In the genomic region with DNA sequence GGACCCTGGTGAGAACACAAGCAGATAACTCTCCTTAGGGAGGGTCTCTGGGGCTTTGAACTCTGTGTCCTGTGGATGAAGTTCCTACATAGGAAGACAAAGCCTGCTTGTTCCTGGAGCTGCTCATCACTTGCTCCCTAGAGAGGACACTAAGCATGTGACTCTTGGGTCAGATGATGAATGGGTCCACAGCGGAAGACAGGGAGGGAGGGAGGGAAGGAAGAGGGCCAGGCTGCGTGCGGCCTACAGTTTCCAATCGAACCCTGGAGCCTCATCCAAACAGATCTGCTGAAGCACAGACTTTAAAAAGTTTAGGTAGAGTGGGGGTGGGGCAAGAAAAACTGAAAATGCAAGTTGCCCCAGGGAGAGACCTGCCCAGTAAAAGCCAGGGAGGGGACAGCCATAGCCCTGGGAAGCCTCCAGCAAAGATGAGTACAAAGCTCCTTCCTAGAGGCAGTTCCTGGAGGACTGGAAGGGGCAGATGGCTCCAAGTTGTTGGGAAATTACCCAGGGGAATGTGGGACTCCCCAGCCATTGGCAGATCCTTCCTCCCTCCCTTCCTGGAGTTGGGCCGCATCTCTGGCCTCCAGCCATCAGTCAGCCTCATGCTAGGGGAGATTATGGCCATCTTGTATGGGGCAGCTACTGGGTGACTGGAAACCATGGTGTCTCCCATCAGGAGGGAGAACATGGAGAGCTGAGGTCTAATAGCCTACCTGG, we compare ENCODE assay signal across 8 mouse cellular contexts. TPM values are rescaled to one million over a fixed set of nuclear protein-coding genes. Genes with fewer than 3 reads are reported as not detected.
DNase-seq lines count a peak whose midpoint lies in the region; ATAC-seq and TF ChIP-seq lines count a peak whose summit lies in the region.

No protein-coding gene starts in this region.

- H3K9me3 ChIP-seq in MEL (replicated peaks; ENCODE audit: insufficient read depth, low read length), result no peaks in the 10 kb centered on the region
- H3K9me3 ChIP-seq in liver, embryonic 12.5 days (replicated peaks), result no peaks in the 10 kb centered on the region
- no peaks in the 10 kb centered on the region for H3K9me3 ChIP-seq in forebrain, postnatal 0 days (ENCODE audit: low read length)
- H3K9me3 ChIP-seq in forebrain, embryonic 14.5 days (replicated peaks; ENCODE audit: control insufficient read depth, low read length), result no peaks in the 10 kb centered on the region

- TF ChIP-seq EP300 in MEL (IDR thresholded peaks at IDR 0.05; ENCODE audit: low read depth in 1 of 2, low read length in 2 of 2), result no peak

- H3K9ac ChIP-seq in MEL (ENCODE audit: control insufficient read depth, low read depth, low read length, poor library complexity, severe bottlenecking), result peak overlapping the region; percentile 91
- peak overlapping the region; percentile 86 for H3K9ac ChIP-seq in liver, embryonic 12.5 days
- H3K9ac ChIP-seq in forebrain, postnatal 0 days, result no peak overlapping the region
- no peak overlapping the region for H3K9ac ChIP-seq in forebrain, embryonic 14.5 days (ENCODE audit: low read length)

- H3K79me2 ChIP-seq in MEL (ENCODE audit: control insufficient read depth, insufficient read depth, low read length, poor library complexity), result peaks cover 11% of the 10 kb centered on the region

- no peak overlapping the region for H3K27ac ChIP-seq in MEL (ENCODE audit: control insufficient read depth, low read depth, low read length)
- peak overlapping the region; percentile 69 for H3K27ac ChIP-seq in liver, embryonic 12.5 days
- no peak overlapping the region for H3K27ac ChIP-seq in forebrain, postnatal 0 days (ENCODE audit: low read depth, low read length)
- H3K27ac ChIP-seq in forebrain, embryonic 14.5 days (ENCODE audit: low read depth, low read length), result no peak overlapping the region

- ATAC-seq in liver, embryonic 12.5 days, result no peak
- ATAC-seq in forebrain, postnatal 0 days, result no peak
- no peak for ATAC-seq in forebrain, embryonic 14.5 days

- peaks cover 0 to 18% of the 10 kb centered on the region in 2 experiments; a peak in 2 of 4 replicates for H3K36me3 ChIP-seq in MEL (ENCODE audit: control insufficient read depth in 1 of 2, insufficient read depth in 2 of 2, low read length in 2 of 2)
- H3K36me3 ChIP-seq in liver, embryonic 12.5 days, result peaks cover 46% of the 10 kb centered on the region
- no peaks in the 10 kb centered on the region for H3K36me3 ChIP-seq in forebrain, postnatal 0 days (ENCODE audit: insufficient read depth)
- H3K36me3 ChIP-seq in forebrain, embryonic 14.5 days (ENCODE audit: control insufficient read depth, insufficient read depth, low read length), result no peaks in the 10 kb centered on the region

- intact Hi-C loops in gastrocnemius, postnatal 14 days (cut with DNase I; ENCODE audit: low total_unique reads), result no loop called here
- intact Hi-C loops in left cerebral cortex, postnatal 10 days (cut with DNase I), result no loop called here

- H3K4me3 ChIP-seq in MEL (ENCODE audit: control insufficient read depth in 1 of 2, insufficient read depth in 1 of 2, low read depth in 2 of 2, low read length in 2 of 2), result peak overlapping the region; percentile 84 to 92
- peak overlapping the region; percentile 84 for H3K4me3 ChIP-seq in liver, embryonic 12.5 days
- no peak overlapping the region for H3K4me3 ChIP-seq in forebrain, postnatal 0 days (ENCODE audit: low read depth, low read length)
- no peak overlapping the region for H3K4me3 ChIP-seq in forebrain, embryonic 14.5 days (ENCODE audit: low read depth, low read length)

- no peak for TF ChIP-seq RAD21 in MEL (IDR thresholded peaks at IDR 0.05; ENCODE audit: low read depth, low read length)

- no peaks in the 10 kb centered on the region for H3K27me3 ChIP-seq in MEL (ENCODE audit: control insufficient read depth in 1 of 2, insufficient read depth in 2 of 2, low read length in 2 of 2)
- H3K27me3 ChIP-seq in liver, embryonic 12.5 days (replicated peaks), result no peaks in the 10 kb centered on the region
- no peaks in the 10 kb centered on the region for H3K27me3 ChIP-seq in forebrain, postnatal 0 days (ENCODE audit: insufficient read depth, low read length)
- H3K27me3 ChIP-seq in forebrain, embryonic 14.5 days (replicated peaks; ENCODE audit: control insufficient read depth, insufficient read depth, low read length), result no peaks in the 10 kb centered on the region

- H3K4me2 ChIP-seq in liver, embryonic 12.5 days, result peak overlapping the region; percentile 72
- H3K4me2 ChIP-seq in forebrain, postnatal 0 days (ENCODE audit: low read depth), result no peak overlapping the region
- no peak overlapping the region for H3K4me2 ChIP-seq in forebrain, embryonic 14.5 days (ENCODE audit: low read length)

- DNase-seq in MEL (ENCODE audit: low read depth, low spot score) (no peak), adipocyte (ENCODE audit: low spot score) (peak; percentile 77)
- DNase-seq in gastrocnemius, postnatal 14 days, result peak; percentile 43
- DNase-seq in forebrain, postnatal 0 days, result no peak
- no peak for DNase-seq in urinary bladder, postnatal 10 days (ENCODE audit: low spot score)
- DNase-seq in left cerebral cortex, postnatal 10 days (ENCODE audit: extremely low spot score in 1 of 2, low spot score in 2 of 2), result no peak
- no peak for DNase-seq in forebrain, embryonic 14.5 days (ENCODE audit: low spot score)

- no peak for TF ChIP-seq POLR2A in MEL (IDR thresholded peaks at IDR 0.05; ENCODE audit: control insufficient read depth in 1 of 2, insufficient read depth in 1 of 2, low read depth in 1 of 2, low read length in 2 of 2, poor library complexity in 1 of 2)

- WGBS in liver, embryonic 12.5 days (ENCODE audit: insufficient replicate concordance), result 71% methylated on average over 5 of the region's 5 CpGs
- 89% methylated on average over 5 of the region's 5 CpGs for WGBS in forebrain, postnatal 0 days
- 91% methylated on average over 5 of the region's 5 CpGs for WGBS in forebrain, embryonic 14.5 days

- H3K4me1 ChIP-seq in MEL (ENCODE audit: control insufficient read depth in 1 of 2, insufficient read depth in 2 of 2, low read length in 2 of 2), result peaks cover 11 to 19% of the 10 kb centered on the region in 2 experiments
- peaks cover 45% of the 10 kb centered on the region for H3K4me1 ChIP-seq in liver, embryonic 12.5 days
- no peaks in the 10 kb centered on the region for H3K4me1 ChIP-seq in forebrain, postnatal 0 days (ENCODE audit: insufficient read depth)
- no peaks in the 10 kb centered on the region; the same call in 1 of the 2 replicates for H3K4me1 ChIP-seq in forebrain, embryonic 14.5 days (ENCODE audit: control insufficient read depth, insufficient read depth, low read length)

- no peak for TF ChIP-seq CTCF in MEL (IDR thresholded peaks at IDR 0.05 in 2 of 3, conservative IDR thresholded peaks at IDR 0.05 in 1 of 3; ENCODE audit: control insufficient read depth in 1 of 3, insufficient read depth in 1 of 3, low read depth in 2 of 3, low read length in 3 of 3, poor library complexity in 1 of 3, severe bottlenecking in 1 of 3)
- no peak for TF ChIP-seq CTCF in forebrain, postnatal 0 days (IDR thresholded peaks at IDR 0.05; ENCODE audit: low read depth)

TF ChIP-seq in MEL, 35 proteins besides CTCF, POLR2A, EP300 and RAD21 (continues in another document):
- TF ChIP-seq ZC3H11A (IDR thresholded peaks at IDR 0.05; ENCODE audit: low read depth, low read length), result no peak

RNA-seq across cellular contexts. Expression of a gene that starts 1.7 kb away (rescaled TPM):
- 19.3 and 23.1 TPM in 2 replicates for total RNA-seq in MEL (2012; rRNA removed)
- 10 to 100 TPM in 1 of 2 experiments, not detected in 1; 48.8 TPM for polyA plus RNA-seq in MEL (2012; ENCODE audit: insufficient read depth in 1 of 2, insufficient read length in 2 of 2, low read depth in 1 of 2, low replicate concordance in 2 of 2, missing spikeins in 1 of 2)
- 10 to 100 TPM in 1 of 2 experiments, 1 to 10 TPM in 1; 9.5 to 10.2 TPM for total RNA-seq in gastrocnemius, postnatal 14 days (2021)
- 28.8 and 30.0 TPM in 2 replicates for polyA plus RNA-seq in liver, embryonic 12.5 days (2016; fragmentation: Nextera tagmentation; extraction: Ambion mirVana)
- total RNA-seq in forebrain, postnatal 0 days (2014; rRNA removed), result 6.7 and 8.7 TPM in 2 replicates
- polyA plus RNA-seq in forebrain, postnatal 0 days (2015; fragmentation: Nextera tagmentation; extraction: Ambion mirVana), result 5.4 and 6.4 TPM in 2 replicates
- total RNA-seq in left cerebral cortex, postnatal 10 days (2021), result 10 to 100 TPM; 10.4 to 10.5 TPM
- 6.3 and 7.3 TPM in 2 replicates for polyA plus RNA-seq in forebrain, embryonic 14.5 days (2014; fragmentation: Nextera tagmentation; extraction: Ambion mirVana)

RNA-seq across cellular contexts. Expression of a gene that starts 22.0 kb away (rescaled TPM):
- total RNA-seq in MEL (2012; rRNA removed), result 1.7 and 2.0 TPM in 2 replicates
- polyA plus RNA-seq in MEL (2012; ENCODE audit: insufficient read depth in 1 of 2, insufficient read length in 2 of 2, low read depth in 1 of 2, low replicate concordance in 2 of 2, missing spikeins in 1 of 2), result 1 to 10 TPM in 1 of 2 experiments, not detected in 1; 2.1 TPM
- under 1 TPM; 0.07 to 0.18 TPM for total RNA-seq in gastrocnemius, postnatal 14 days (2021)
- 0.05 and 0.07 TPM in 2 replicates for polyA plus RNA-seq in liver, embryonic 12.5 days (2016; fragmentation: Nextera tagmentation; extraction: Ambion mirVana)
- total RNA-seq in forebrain, postnatal 0 days (2014; rRNA removed), result 0.15 and 0.19 TPM in 2 replicates
- polyA plus RNA-seq in forebrain, postnatal 0 days (2015; fragmentation: Nextera tagmentation; extraction: Ambion mirVana), result 0.08 and 0.13 TPM in 2 replicates
- under 1 TPM; 0.13 to 0.14 TPM for total RNA-seq in left cerebral cortex, postnatal 10 days (2021)
- polyA plus RNA-seq in forebrain, embryonic 14.5 days (2014; fragmentation: Nextera tagmentation; extraction: Ambion mirVana), result 0.08 and 0.09 TPM in 2 replicates

RNA-seq across cellular contexts. Expression of a gene that starts 49.8 kb away (rescaled TPM):
- total RNA-seq in MEL (2012; rRNA removed), result 50.0 and 57.4 TPM in 2 replicates
- polyA plus RNA-seq in MEL (2012; ENCODE audit: insufficient read depth in 1 of 2, insufficient read length in 2 of 2, low read depth in 1 of 2, low replicate concordance in 2 of 2, missing spikeins in 1 of 2), result 10 to 100 TPM in 1 of 2 experiments, not detected in 1; 71.3 TPM
- total RNA-seq in gastrocnemius, postnatal 14 days (2021), result 10 to 100 TPM; 55.9 to 59.7 TPM
- polyA plus RNA-seq in liver, embryonic 12.5 days (2016; fragmentation: Nextera tagmentation; extraction: Ambion mirVana), result 71.6 and 73.4 TPM in 2 replicates
- total RNA-seq in forebrain, postnatal 0 days (2014; rRNA removed), result 38.1 and 38.7 TPM in 2 replicates
- polyA plus RNA-seq in forebrain, postnatal 0 days (2015; fragmentation: Nextera tagmentation; extraction: Ambion mirVana), result 44.1 and 45.3 TPM in 2 replicates
- 10 to 100 TPM; 47.5 to 50.0 TPM for total RNA-seq in left cerebral cortex, postnatal 10 days (2021)
- 73.0 and 78.8 TPM in 2 replicates for polyA plus RNA-seq in forebrain, embryonic 14.5 days (2014; fragmentation: Nextera tagmentation; extraction: Ambion mirVana)

RNA-seq across cellular contexts. Expression of a gene that starts 50.9 kb away (rescaled TPM):
- not detected in 2 replicates for total RNA-seq in MEL (2012; rRNA removed)
- not detected for polyA plus RNA-seq in MEL (2012; ENCODE audit: insufficient read depth in 1 of 2, insufficient read length in 2 of 2, low read depth in 1 of 2, low replicate concordance in 2 of 2, missing spikeins in 1 of 2)
- total RNA-seq in gastrocnemius, postnatal 14 days (2021), result 10 to 100 TPM; 50.4 to 72.9 TPM
- 0.11 TPM in 1 of 2 replicates, not detected in the other for polyA plus RNA-seq in liver, embryonic 12.5 days (2016; fragmentation: Nextera tagmentation; extraction: Ambion mirVana)
- 0.08 and 0.24 TPM in 2 replicates for total RNA-seq in forebrain, postnatal 0 days (2014; rRNA removed)
- polyA plus RNA-seq in forebrain, postnatal 0 days (2015; fragmentation: Nextera tagmentation; extraction: Ambion mirVana), result 0.10 and 0.12 TPM in 2 replicates
- not detected for total RNA-seq in left cerebral cortex, postnatal 10 days (2021)
- polyA plus RNA-seq in forebrain, embryonic 14.5 days (2014; fragmentation: Nextera tagmentation; extraction: Ambion mirVana), result 0.05 and 0.06 TPM in 2 replicates

Comparison
In these comparisons a context has a peak if more than half of its experiments do, and no peak if none do; other contexts are left out.
1. DNase-seq: peak in adipocyte (single experiment) and gastrocnemius, postnatal 14 days (single experiment); none in MEL (single experiment), forebrain, postnatal 0 days (single experiment), urinary bladder, postnatal 10 days (single experiment), left cerebral cortex, postnatal 10 days (0 of 2) and forebrain, embryonic 14.5 days (single experiment).
2. H3K4me3 ChIP-seq: peak in MEL (2 of 2) and liver, embryonic 12.5 days (single experiment); none in forebrain, postnatal 0 days (single experiment) and forebrain, embryonic 14.5 days (single experiment).
3. H3K9ac ChIP-seq: peak in MEL (single experiment) and liver, embryonic 12.5 days (single experiment); none in forebrain, postnatal 0 days (single experiment) and forebrain, embryonic 14.5 days (single experiment).